Mouse (Mus musculus) myocyte (in vitro differentiated cells): ENCODE measurements at regions not wholly inside any gene's neighbourhood (a gene's known extent, or its start where the extent isn't known, plus 50 kb on each side); places are given as distances from the start of the nearest gene placed in this dataset.

ENCODE experiments used
- MAX ChIP-seq: IDR thresholded peaks from one replicate; pipeline ENCODE4 v1.6.1; 2011; ENCODE audit warnings: low read depth, mild to moderate bottlenecking, control low read depth
- POLR2AphosphoS2 ChIP-seq: IDR thresholded peaks from one replicate; pipeline ENCODE4 v1.6.1; 2011; ENCODE audit warnings: low read depth, control low read depth; ENCODE audit not compliant: insufficient read length

- TF ChIP-seq POLR2AphosphoS2 (no peak), MAX (no peak)
These were observed 227.6 kb upstream of the Cwc22 start for GRCm38 (mm10) chr2:78173784-78174183.
